ENCODE assay signal across 8 mouse cellular contexts in the genomic region with DNA sequence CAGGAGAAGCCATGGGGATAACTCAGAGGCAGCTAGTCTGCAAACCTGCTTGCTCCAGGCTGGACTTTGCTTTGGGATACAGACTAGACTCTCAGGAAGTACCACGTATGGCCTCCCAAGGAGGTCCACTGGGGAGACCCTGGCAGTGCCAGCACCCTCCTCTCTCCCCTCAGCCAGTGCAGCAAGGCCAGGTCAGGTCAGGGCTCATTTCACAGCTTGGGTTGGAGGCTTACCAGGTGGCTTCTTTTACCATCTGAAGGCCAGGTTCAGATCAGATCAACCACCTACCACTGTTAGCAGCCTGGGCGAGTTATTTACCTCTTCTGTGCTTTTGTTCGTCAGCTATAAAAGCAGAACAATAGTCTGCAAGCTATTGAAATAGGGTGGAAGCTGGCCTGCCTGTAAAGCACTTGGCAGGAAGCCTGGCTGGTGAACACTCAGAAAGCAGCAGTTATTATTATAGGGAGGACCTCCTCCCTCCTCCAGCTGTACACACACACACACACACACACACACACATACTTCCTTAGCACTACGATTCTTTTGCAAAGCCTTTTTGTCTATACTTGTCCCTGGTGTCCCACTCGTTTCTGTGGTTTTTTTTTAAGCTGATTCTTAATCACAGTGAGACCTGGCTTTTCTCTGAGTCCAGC. TPM values are rescaled to one million over a fixed set of nuclear protein-coding genes. Genes with fewer than 3 reads are reported as not detected.
A peak's percentile ranks its signal among the peaks of the same experiment; 100 is the strongest.
DNase-seq lines count a peak whose midpoint lies in the region; ATAC-seq lines count a peak whose summit lies in the region.

No protein-coding gene starts in this region.

- H3K27ac ChIP-seq in heart, embryonic 12.5 days (ENCODE audit: poor library complexity, severe bottlenecking): peak overlapping the region; percentile 80
- peak overlapping the region; percentile 64 for H3K27ac ChIP-seq in neural tube, embryonic 15.5 days (replicated peaks)

- no peak overlapping the region for H3K4me3 ChIP-seq in heart, embryonic 12.5 days
- H3K4me3 ChIP-seq in neural tube, embryonic 15.5 days (replicated peaks): no peak overlapping the region

- H3K36me3 ChIP-seq in heart, embryonic 12.5 days: 0 out of 2 replicates have a peak, but pooled peaks cover 3% of the 10 kb centered on the region
- no peaks in the 10 kb centered on the region; the same call in 1 of the 2 replicates for H3K36me3 ChIP-seq in neural tube, embryonic 15.5 days

- no peak overlapping the region; the same call in 1 of the 2 replicates for H3K4me2 ChIP-seq in heart, embryonic 12.5 days
- no peak overlapping the region for H3K4me2 ChIP-seq in neural tube, embryonic 15.5 days

- H3K4me1 ChIP-seq in heart, embryonic 12.5 days (replicated peaks): peaks cover 36% of the 10 kb centered on the region
- peaks cover 13% of the 10 kb centered on the region for H3K4me1 ChIP-seq in neural tube, embryonic 15.5 days

- H3K27me3 ChIP-seq in heart, embryonic 12.5 days (replicated peaks): no peaks in the 10 kb centered on the region
- no peaks in the 10 kb centered on the region for H3K27me3 ChIP-seq in neural tube, embryonic 15.5 days (replicated peaks)

- DNase-seq in adrenal gland, postnatal 14 days: peak; percentile 39
- DNase-seq in adrenal gland, postnatal 4 days (ENCODE audit: low spot score in 2 of 2): no peak
- peak; percentile 78 for DNase-seq in kidney, postnatal 14 days
- DNase-seq in thymus, postnatal 0 days (ENCODE audit: low spot score): no peak

- H3K9me3 ChIP-seq in heart, embryonic 12.5 days (replicated peaks): no peaks in the 10 kb centered on the region
- H3K9me3 ChIP-seq in neural tube, embryonic 15.5 days (replicated peaks): no peaks in the 10 kb centered on the region

- peak overlapping the region; percentile 50 for H3K9ac ChIP-seq in heart, embryonic 12.5 days
- H3K9ac ChIP-seq in neural tube, embryonic 15.5 days (replicated peaks): 0 out of 2 replicates have a peak overlapping the region, but pooled peaks have one; percentile 20

- 44% methylated on average over 5 of the region's 5 CpGs for WGBS in heart, embryonic 12.5 days
- 15% methylated on average over 5 of the region's 5 CpGs for WGBS in neural tube, embryonic 15.5 days

- ATAC-seq in common myeloid progenitor, adult 5-6 weeks (replicated peaks; ENCODE audit: low read depth, poor library complexity, severe bottlenecking): peak; percentile 40; the same call in 1 of the 2 replicates
- ATAC-seq in heart, embryonic 12.5 days (ENCODE audit: insufficient number of reproducible peaks, low FRiP score): peak; percentile 36; the same call in 1 of the 2 replicates
- no peak for ATAC-seq in neural tube, embryonic 15.5 days (ENCODE audit: low FRiP score)
- no peak for ATAC-seq in megakaryocyte progenitor cell, adult 5-6 weeks (replicated peaks; ENCODE audit: poor library complexity)

RNA-seq across cellular contexts. Expression of a gene that starts 6.8 kb away (rescaled TPM):
- 130 and 140 TPM in 2 replicates for total RNA-seq in adrenal gland, postnatal 14 days (2021)
- 10 to 100 TPM; 60.8 to 73.6 TPM for total RNA-seq in adrenal gland, postnatal 4 days (2021)
- total RNA-seq in common myeloid progenitor, adult 5-6 weeks (2017): 26.5 and 26.8 TPM in 2 replicates
- polyA plus RNA-seq in heart, embryonic 12.5 days (2016; fragmentation: Nextera tagmentation; extraction: Ambion mirVana): 33.9 and 35.7 TPM in 2 replicates
- 38.3 and 39.2 TPM in 2 replicates for polyA plus RNA-seq in neural tube, embryonic 15.5 days (2015; fragmentation: Nextera tagmentation; extraction: Ambion mirVana)
- 32.5 and 41.9 TPM in 2 replicates for total RNA-seq in megakaryocyte progenitor cell, adult 5-6 weeks (2015)
- 26.0 and 43.0 TPM in 2 replicates for total RNA-seq in megakaryocyte progenitor cell, adult 5-6 weeks (2017)
- polyA plus RNA-seq in thymus, postnatal 0 days (2015; fragmentation: Nextera tagmentation; extraction: Ambion mirVana): 36.9 and 40.5 TPM in 2 replicates

RNA-seq across cellular contexts. Expression of a gene that starts 12.0 kb away (rescaled TPM):
- 32.4 and 34.6 TPM in 2 replicates for total RNA-seq in adrenal gland, postnatal 14 days (2021)
- 10 to 100 TPM; 61.3 to 64.8 TPM for total RNA-seq in adrenal gland, postnatal 4 days (2021)
- 0.27 and 0.44 TPM in 2 replicates for total RNA-seq in common myeloid progenitor, adult 5-6 weeks (2017)
- 1.8 and 2.5 TPM in 2 replicates for polyA plus RNA-seq in heart, embryonic 12.5 days (2016; fragmentation: Nextera tagmentation; extraction: Ambion mirVana)
- 15.9 and 23.5 TPM in 2 replicates for polyA plus RNA-seq in neural tube, embryonic 15.5 days (2015; fragmentation: Nextera tagmentation; extraction: Ambion mirVana)
- total RNA-seq in megakaryocyte progenitor cell, adult 5-6 weeks (2015): 11.2 and 16.7 TPM in 2 replicates
- 3.4 and 4.0 TPM in 2 replicates for total RNA-seq in megakaryocyte progenitor cell, adult 5-6 weeks (2017)
- polyA plus RNA-seq in thymus, postnatal 0 days (2015; fragmentation: Nextera tagmentation; extraction: Ambion mirVana): 0.27 and 0.74 TPM in 2 replicates

RNA-seq across cellular contexts. Expression of a gene that starts 23.3 kb away (rescaled TPM):
- total RNA-seq in adrenal gland, postnatal 14 days (2021): 69.2 and 73.4 TPM in 2 replicates
- 10 to 100 TPM; 89.0 to 93.6 TPM for total RNA-seq in adrenal gland, postnatal 4 days (2021)
- 103 and 108 TPM in 2 replicates for total RNA-seq in common myeloid progenitor, adult 5-6 weeks (2017)
- 86.1 and 87.1 TPM in 2 replicates for polyA plus RNA-seq in heart, embryonic 12.5 days (2016; fragmentation: Nextera tagmentation; extraction: Ambion mirVana)
- polyA plus RNA-seq in neural tube, embryonic 15.5 days (2015; fragmentation: Nextera tagmentation; extraction: Ambion mirVana): 91.1 and 94.0 TPM in 2 replicates
- 36.1 and 42.4 TPM in 2 replicates for total RNA-seq in megakaryocyte progenitor cell, adult 5-6 weeks (2015)
- 58.2 and 86.6 TPM in 2 replicates for total RNA-seq in megakaryocyte progenitor cell, adult 5-6 weeks (2017)
- 119 and 123 TPM in 2 replicates for polyA plus RNA-seq in thymus, postnatal 0 days (2015; fragmentation: Nextera tagmentation; extraction: Ambion mirVana)

Comparison
In these comparisons a context has a peak if more than half of its experiments do, and no peak if none do; other contexts are left out.
1. DNase-seq: peak in adrenal gland, postnatal 14 days (single experiment) and kidney, postnatal 14 days (single experiment); none in adrenal gland, postnatal 4 days (0 of 2) and thymus, postnatal 0 days (single experiment).
2. ATAC-seq: peak in common myeloid progenitor, adult 5-6 weeks (single experiment) and heart, embryonic 12.5 days (single experiment); none in neural tube, embryonic 15.5 days (single experiment) and megakaryocyte progenitor cell, adult 5-6 weeks (single experiment).